Mouse (Mus musculus) kidney, embryonic 15.5 days (tissue): ENCODE measurements around the gene Slc16a10. TPM values are rescaled to one million over a fixed set of nuclear protein-coding genes. Genes with fewer than 3 reads are reported as not detected.

ENCODE experiments used
- ATAC-seq: fragments of 200-750 bp; cut with Nextera tagmentation; replicated peaks from 2 replicates; pipeline ENCODE4 v1.8.0; 2017; ENCODE audit warnings: moderate TSS enrichment; ENCODE audit not compliant: low FRiP score
- H3K27ac ChIP-seq: fragments of 300-500 bp; sonication (generic); 2 replicates; pipeline ENCODE4 v1.5.1; 2015; ENCODE audit warnings: mild to moderate bottlenecking, inconsistent platforms
- H3K27me3 ChIP-seq: fragments of 300-500 bp; sonication (generic); 2 replicates; pipeline ENCODE4 v1.6.1; 2015; ENCODE audit warnings: inconsistent platforms
- H3K36me3 ChIP-seq: fragments of 300-500 bp; sonication (generic); 2 replicates; pipeline ENCODE4 v1.6.1; 2015; ENCODE audit warnings: inconsistent platforms
- H3K4me1 ChIP-seq: fragments of 300-500 bp; sonication (generic); 2 replicates; pipeline ENCODE4 v1.6.1; 2015; ENCODE audit warnings: inconsistent platforms
- H3K4me2 ChIP-seq: fragments of 300-500 bp; sonication (generic); 2 replicates; pipeline ENCODE4 v1.6.1; 2015; ENCODE audit warnings: moderate library complexity, mild to moderate bottlenecking, inconsistent platforms
- H3K4me3 ChIP-seq: fragments of 300-500 bp; sonication (generic); replicated peaks from 2 replicates; pipeline ENCODE4 v1.5.1; 2015; ENCODE audit warnings: mild to moderate bottlenecking, inconsistent platforms
- H3K9ac ChIP-seq: fragments of 300-500 bp; sonication (generic); 2 replicates; pipeline ENCODE4 v1.6.1; 2015; ENCODE audit warnings: mild to moderate bottlenecking, inconsistent platforms
- H3K9me3 ChIP-seq: fragments of 300-500 bp; sonication (generic); replicated peaks from 2 replicates; pipeline ENCODE4 v1.6.1; 2016; ENCODE audit warnings: inconsistent platforms
- WGBS: fragments of 180-500 bp; shearing (Covaris S2); methylation state at CpG from one replicate; pipeline ENCODE4 v1.1.7; 2015; ENCODE audit warnings: mixed read lengths; 5-methylcytosine and 5-hydroxymethylcytosine counted together
- polyA plus RNA-seq: library from polyadenylated mRNA; unstranded; fragments of >200 nt; fragmentation: Nextera tagmentation; extraction: Ambion mirVana; gene quantifications from 2 replicates; pipeline ENCODE4 v1.2.1, GENCODE M21; 2015

Slc16a10 gene
- polyA plus RNA-seq, 1 experiment from 2014 or later: 12.5 TPM

DNA sequence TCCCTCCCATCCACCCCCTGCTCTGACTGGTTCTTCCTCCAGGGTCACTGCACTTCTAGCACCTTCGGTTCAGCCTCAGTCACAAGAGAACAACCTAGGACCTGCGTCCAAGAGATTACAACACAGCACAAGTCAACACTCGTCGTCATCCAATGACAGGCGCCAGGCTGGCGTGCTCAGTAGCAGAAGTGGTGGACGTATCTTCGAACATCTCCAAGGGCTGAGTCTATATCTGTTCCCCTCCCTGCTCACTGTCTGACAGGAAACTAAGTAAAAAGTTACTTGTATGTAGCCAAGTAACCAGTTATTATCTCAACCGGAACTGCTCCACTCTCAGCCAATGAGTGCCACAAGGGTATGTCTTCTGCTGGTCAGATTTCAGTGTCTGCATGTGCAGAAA is 16.9 kb downstream of the Slc16a10 start:
- Histone ChIP-seq H3K27ac (no peak overlapping the region), H3K9ac (no peak overlapping the region), H3K27me3 (no peaks in the 10 kb centered on the region), H3K4me1 (no peaks in the 10 kb centered on the region), H3K9me3 (no peaks in the 10 kb centered on the region), H3K36me3 (no peaks in the 10 kb centered on the region), H3K4me2 (no peak overlapping the region), H3K4me3 (no peak overlapping the region)
- WGBS: 93% methylated on average over 9 of the region's 9 CpGs
- ATAC-seq: peak; percentile 62; the same call in 1 of the 2 replicates

DNA sequence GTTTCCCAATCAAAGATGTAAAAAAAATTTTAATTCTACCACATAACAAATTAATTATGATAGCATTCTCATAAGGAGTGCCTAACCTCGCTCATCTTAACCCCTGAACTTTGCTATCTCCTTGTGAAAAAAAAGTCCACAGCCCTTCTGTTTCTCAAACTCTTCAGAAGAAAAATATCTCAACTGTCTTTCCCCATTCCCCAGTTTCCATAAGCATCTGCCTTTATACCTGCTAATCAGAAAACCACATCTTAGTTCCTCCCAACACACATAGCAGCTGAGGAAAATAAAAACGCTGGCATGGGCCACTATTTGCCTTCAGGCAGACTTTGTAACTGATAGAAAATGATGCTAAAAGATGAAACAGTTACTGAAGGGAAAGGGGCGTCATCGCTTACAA is 17.5 kb downstream of the Slc16a10 start:
- 84% methylated on average over 4 of the region's 4 CpGs for WGBS
- Histone ChIP-seq H3K27ac (no peak overlapping the region), H3K9me3 (no peaks in the 10 kb centered on the region), H3K9ac (no peak overlapping the region), H3K4me1 (no peaks in the 10 kb centered on the region), H3K4me3 (no peak overlapping the region), H3K27me3 (no peaks in the 10 kb centered on the region), H3K4me2 (no peak overlapping the region), H3K36me3 (no peaks in the 10 kb centered on the region)
- ATAC-seq: no peak

DNA sequence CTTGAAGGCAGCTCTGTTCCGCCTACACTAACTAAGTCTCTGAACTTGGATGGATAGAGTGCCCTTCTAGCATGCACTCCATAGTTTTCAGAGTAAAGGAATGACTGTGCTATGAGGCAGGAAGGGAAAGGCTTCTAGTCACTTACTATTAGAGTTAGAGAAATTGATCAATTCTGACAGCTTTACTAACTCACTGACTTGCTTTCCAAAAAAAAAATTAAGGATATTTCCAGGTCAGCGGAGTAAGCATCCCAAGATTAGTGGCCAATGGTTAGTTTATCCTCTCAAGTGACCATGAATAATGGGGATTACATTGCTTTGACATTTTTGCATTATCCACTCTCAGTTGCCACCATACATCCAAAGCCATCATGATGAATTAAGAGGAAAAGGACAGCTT is 18.0 kb downstream of the Slc16a10 start:
- no peak overlapping the region for H3K27ac ChIP-seq
- no peaks in the 10 kb centered on the region for H3K9me3 ChIP-seq
- no peaks in the 10 kb centered on the region for H3K4me1 ChIP-seq
- no peak overlapping the region for H3K9ac ChIP-seq
- WGBS: 87% methylated on average over 2 of the region's 2 CpGs
- H3K27me3 ChIP-seq: no peaks in the 10 kb centered on the region
- H3K4me2 ChIP-seq: no peak overlapping the region
- ATAC-seq: no peak
- H3K4me3 ChIP-seq: no peak overlapping the region
- H3K36me3 ChIP-seq: no peaks in the 10 kb centered on the region

DNA sequence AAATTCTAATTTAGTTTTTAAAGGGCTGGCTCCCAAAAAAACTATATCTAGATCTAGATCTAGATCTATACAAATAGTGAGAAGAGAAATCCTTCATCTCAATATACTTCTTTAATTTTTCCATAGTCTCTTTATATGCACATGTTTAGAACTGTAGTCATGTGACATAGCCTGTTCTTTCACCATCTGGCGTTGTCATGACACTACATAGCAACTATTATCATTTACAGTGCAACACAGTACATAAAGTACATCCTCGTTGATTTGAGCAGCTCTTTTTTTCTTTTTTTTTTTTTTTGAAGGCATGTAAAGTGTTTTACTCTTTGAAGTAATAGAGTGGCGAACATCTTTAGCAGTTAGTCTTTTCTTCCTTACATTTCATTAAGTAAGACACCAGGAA is 22.6 kb downstream of the Slc16a10 start:
- Histone ChIP-seq H3K27me3 (no peaks in the 10 kb centered on the region), H3K9me3 (no peaks in the 10 kb centered on the region), H3K27ac (no peak overlapping the region), H3K4me1 (no peaks in the 10 kb centered on the region), H3K4me2 (no peak overlapping the region), H3K36me3 (no peaks in the 10 kb centered on the region), H3K4me3 (no peak overlapping the region), H3K9ac (no peak overlapping the region)
- WGBS: 85% methylated on average over 3 of the region's 3 CpGs
- ATAC-seq: no peak

DNA sequence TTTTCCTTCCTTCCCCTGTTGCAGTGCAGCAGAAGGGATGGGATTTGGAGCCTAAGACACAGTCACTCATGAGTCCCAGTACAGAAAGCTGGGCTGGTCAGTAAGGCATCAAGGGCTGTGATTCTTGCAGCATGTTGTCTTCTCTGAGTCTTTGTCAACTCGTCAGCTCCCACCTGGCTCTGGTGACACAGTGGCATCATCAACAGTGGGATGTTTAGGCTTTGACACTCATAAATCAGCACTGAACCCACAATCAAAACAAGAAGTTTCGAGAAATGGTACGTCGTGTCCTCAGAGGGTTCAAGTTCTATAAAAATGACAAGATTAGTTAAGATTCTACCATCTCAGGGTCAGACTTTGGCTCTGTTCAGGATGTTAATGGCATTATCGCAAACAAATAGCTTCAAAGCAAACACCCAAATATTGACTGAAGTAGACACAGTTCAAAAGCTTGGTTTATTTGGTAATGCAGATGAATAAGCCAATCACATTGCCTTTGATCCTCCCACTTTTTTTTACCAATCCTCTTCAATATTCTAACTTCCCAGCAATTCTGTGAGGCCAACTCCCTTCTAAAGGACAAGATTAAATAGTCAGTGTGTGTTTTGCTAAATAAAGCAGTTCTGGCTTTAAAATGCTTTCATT is 23.2 kb downstream of the Slc16a10 start:
- Histone ChIP-seq H3K27ac (no peak overlapping the region), H3K9me3 (no peaks in the 10 kb centered on the region), H3K9ac (no peak overlapping the region), H3K36me3 (no peaks in the 10 kb centered on the region), H3K4me3 (no peak overlapping the region), H3K27me3 (no peaks in the 10 kb centered on the region), H3K4me2 (no peak overlapping the region), H3K4me1 (no peaks in the 10 kb centered on the region)
- no peak for ATAC-seq
- 74% methylated on average over 5 of the region's 5 CpGs for WGBS

DNA sequence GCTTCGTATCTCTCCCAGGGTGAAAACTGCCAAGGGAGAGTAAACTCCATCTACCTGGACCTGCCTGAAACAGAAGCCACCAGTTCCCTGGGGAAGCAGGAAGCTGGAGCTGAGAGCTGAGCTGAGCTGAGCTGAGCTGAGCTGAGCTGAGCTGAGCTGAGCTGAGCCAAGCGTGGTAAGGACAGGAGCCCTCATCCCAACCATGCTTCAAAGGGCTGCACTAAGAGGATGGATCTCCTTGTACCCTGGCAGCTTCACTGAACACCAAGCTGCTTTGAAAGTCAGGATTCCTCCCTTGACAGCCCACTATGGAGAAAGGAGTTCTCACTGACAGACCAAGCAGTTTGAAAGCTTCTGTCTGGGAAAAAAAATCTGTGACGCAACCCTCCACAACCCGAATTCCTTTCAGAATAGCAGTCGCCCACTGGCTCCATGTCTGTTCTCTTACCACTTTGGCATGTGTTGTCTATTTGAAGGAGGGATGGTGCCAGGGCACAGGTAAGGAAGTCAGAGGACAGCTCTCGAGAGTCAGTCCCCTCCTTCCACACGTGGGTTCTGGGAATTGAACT is 28.5 kb downstream of the Slc16a10 start:
- H3K36me3 ChIP-seq: no peaks in the 10 kb centered on the region
- H3K9ac ChIP-seq: no peak overlapping the region
- ATAC-seq: no peak
- 84% methylated on average over 7 of the region's 7 CpGs for WGBS
- no peaks in the 10 kb centered on the region for H3K9me3 ChIP-seq
- no peak overlapping the region for H3K4me3 ChIP-seq
- no peaks in the 10 kb centered on the region for H3K27me3 ChIP-seq
- H3K4me1 ChIP-seq: no peaks in the 10 kb centered on the region
- H3K27ac ChIP-seq: no peak overlapping the region
- H3K4me2 ChIP-seq: no peak overlapping the region

DNA sequence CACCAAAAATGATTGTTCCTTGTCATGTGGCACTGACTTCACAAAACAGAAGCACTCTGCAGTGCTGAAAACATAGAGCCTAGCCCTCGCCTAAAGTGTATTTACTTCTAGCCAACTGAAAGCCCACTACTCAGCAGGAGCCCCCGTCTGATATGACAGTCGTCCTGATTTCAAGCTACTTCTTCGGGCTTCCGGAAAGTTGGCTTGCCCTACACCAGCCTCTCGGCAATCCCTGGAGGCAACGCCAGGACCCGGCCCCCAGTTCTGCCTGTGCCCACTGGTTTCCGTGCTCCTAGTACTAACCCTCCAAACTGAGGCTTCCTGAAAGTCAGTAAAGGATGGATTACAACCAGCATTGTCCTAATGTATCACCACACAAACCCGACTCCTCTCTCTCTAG is 29.8 kb downstream of the Slc16a10 start:
- no peak overlapping the region for H3K27ac ChIP-seq
- H3K4me2 ChIP-seq: no peak overlapping the region
- no peak overlapping the region for H3K9ac ChIP-seq
- no peaks in the 10 kb centered on the region for H3K9me3 ChIP-seq
- H3K4me3 ChIP-seq: no peak overlapping the region
- no peaks in the 10 kb centered on the region for H3K27me3 ChIP-seq
- WGBS: 86% methylated on average over 10 of the region's 10 CpGs
- ATAC-seq: no peak
- no peaks in the 10 kb centered on the region for H3K36me3 ChIP-seq
- no peaks in the 10 kb centered on the region for H3K4me1 ChIP-seq

DNA sequence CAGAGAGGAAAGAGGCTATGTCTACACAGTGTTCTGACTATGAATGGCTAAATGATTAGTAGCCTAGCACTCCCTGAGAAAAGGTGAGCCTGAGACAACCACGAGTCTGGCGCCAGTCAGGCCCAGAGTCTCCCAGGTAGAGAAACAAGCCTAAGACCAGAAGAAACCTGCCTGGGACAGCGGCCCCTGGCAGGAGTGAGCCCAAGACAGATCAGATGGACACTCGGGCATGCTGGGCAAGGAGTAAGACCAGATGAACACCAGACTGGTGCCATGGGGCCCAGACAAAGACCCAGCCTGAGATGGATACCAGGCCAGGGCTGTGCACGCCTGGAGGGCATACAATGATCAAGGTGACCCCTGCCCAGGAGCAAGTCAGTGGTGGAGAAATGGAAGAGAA is 32.5 kb downstream of the Slc16a10 start:
- Histone ChIP-seq H3K36me3 (no peaks in the 10 kb centered on the region), H3K9me3 (no peaks in the 10 kb centered on the region), H3K4me2 (no peak overlapping the region), H3K27me3 (no peaks in the 10 kb centered on the region), H3K4me3 (no peak overlapping the region), H3K9ac (no peak overlapping the region), H3K27ac (no peak overlapping the region), H3K4me1 (no peaks in the 10 kb centered on the region)
- no peak for ATAC-seq
- 87% methylated on average over 5 of the region's 5 CpGs for WGBS

DNA sequence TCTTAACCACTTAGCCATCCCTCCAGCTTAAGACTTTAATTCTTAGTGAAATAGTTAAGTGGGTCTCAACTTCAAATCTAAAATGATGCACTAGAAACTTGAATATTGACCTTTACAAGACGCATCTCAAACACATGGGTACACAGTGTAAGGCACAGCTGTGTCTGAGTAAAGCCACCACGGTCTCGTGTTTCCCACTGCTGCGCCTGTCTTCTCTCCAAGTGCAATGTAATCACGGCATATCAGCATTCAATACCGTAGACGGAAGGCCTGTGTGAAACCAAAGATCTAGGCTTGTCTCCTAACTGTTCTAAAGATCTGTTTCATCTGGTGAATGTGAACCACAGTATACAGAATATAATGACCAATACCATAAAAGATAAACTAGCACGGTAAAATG is 33.1 kb downstream of the Slc16a10 start:
- no peak overlapping the region for H3K4me2 ChIP-seq
- ATAC-seq: no peak
- H3K4me3 ChIP-seq: no peak overlapping the region
- H3K4me1 ChIP-seq: no peaks in the 10 kb centered on the region
- 66% methylated on average over 8 of the region's 8 CpGs for WGBS
- H3K27me3 ChIP-seq: no peaks in the 10 kb centered on the region
- no peaks in the 10 kb centered on the region for H3K36me3 ChIP-seq
- H3K9ac ChIP-seq: no peak overlapping the region
- no peaks in the 10 kb centered on the region for H3K9me3 ChIP-seq
- H3K27ac ChIP-seq: no peak overlapping the region

DNA sequence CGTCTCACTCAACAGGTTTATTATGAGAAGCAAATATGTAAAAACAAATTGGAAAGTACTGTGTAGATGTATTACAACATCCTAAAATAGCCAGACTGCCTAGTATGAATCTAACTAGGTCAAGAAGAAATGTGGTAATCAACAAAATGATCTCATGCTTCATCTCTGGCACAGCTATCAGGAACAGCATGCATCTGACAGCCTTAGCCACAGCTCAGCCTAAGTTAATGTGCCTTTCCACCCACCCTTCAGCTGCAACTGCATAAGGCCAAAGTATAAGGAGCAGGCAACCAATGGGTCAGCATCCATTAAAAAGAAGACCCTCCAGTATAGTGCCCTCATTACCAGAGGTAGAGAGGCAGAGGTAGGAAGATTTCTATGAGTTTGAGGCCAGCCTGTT is 34.1 kb downstream of the Slc16a10 start:
- Histone ChIP-seq H3K27me3 (no peaks in the 10 kb centered on the region), H3K9ac (no peak overlapping the region), H3K27ac (no peak overlapping the region), H3K4me1 (0 out of 2 replicates have a peak, but pooled peaks cover 3% of the 10 kb centered on the region), H3K36me3 (no peaks in the 10 kb centered on the region), H3K9me3 (no peaks in the 10 kb centered on the region), H3K4me3 (no peak overlapping the region), H3K4me2 (no peak overlapping the region)
- no peak for ATAC-seq
- 79% methylated on average over 1 of the region's 1 CpGs for WGBS

DNA sequence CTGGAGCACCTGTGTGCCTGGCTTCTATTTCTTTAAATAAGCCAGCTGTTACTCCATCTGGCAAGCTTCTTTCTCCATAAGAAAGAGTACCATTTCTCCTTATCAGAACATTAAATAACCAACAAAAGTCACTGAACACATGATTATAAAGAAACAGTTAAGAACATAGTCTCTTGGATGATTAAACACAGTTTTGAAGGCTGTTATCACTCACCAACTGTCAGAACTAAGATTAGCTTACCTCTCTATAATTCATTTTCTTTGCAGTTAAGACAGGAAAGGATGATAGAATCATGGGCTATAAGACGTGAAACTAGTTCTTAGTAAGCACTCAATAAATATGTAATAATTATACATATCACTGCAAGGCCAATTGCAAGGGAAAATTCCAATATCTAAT is 36.9 kb downstream of the Slc16a10 start:
- Histone ChIP-seq H3K4me3 (no peak overlapping the region), H3K4me1 (0 out of 2 replicates have a peak, but pooled peaks cover 4% of the 10 kb centered on the region), H3K9me3 (no peaks in the 10 kb centered on the region), H3K27ac (no peak overlapping the region), H3K27me3 (no peaks in the 10 kb centered on the region), H3K4me2 (no peak overlapping the region), H3K36me3 (no peaks in the 10 kb centered on the region), H3K9ac (no peak overlapping the region)
- no peak for ATAC-seq
- WGBS: 71% methylated on average over 1 of the region's 1 CpGs

DNA sequence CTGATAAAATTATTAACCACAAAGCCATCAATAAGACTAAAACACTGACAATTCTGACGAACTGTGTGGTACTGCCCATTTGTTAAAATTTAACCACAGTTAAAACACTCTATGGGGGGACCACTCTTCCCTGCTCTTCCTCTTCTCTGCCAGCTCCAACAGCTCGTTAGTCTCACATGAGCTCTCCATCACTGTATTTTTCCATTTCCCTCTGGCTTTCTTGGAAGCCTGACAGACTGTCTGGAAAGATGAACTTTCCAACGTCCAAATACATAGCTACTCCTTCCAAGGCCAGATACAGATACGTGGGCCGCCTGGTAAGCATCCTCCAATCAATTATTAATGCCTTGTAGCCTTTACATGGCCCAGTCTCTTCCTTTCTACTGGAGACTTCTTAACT is 38.3 kb downstream of the Slc16a10 start:
- Histone ChIP-seq H3K4me1 (0 out of 2 replicates have a peak, but pooled peaks cover 4% of the 10 kb centered on the region), H3K4me3 (no peak overlapping the region), H3K36me3 (no peaks in the 10 kb centered on the region), H3K9me3 (no peaks in the 10 kb centered on the region), H3K9ac (no peak overlapping the region), H3K4me2 (no peak overlapping the region), H3K27ac (no peak overlapping the region), H3K27me3 (no peaks in the 10 kb centered on the region)
- 47% methylated on average over 5 of the region's 5 CpGs for WGBS
- no peak for ATAC-seq

DNA sequence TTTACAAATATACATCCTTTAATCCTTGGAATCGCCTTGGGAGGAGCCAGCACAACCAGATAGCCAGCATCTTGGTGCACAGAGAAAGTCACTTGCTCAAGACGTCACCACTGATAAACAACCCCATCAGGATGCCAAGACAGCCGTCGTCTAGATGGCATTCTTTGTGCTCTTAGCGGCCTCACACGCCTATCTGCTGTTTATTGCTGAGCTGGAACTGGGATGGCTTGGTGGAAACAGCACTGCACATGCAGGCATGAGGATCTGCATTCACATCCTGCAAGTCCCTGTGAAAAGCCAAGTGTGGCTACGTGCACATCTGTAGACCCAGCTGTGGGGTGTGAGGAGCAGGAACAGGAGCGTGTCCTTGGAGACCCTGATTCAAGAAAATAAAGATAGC is 39.1 kb downstream of the Slc16a10 start:
- no peaks in the 10 kb centered on the region for H3K36me3 ChIP-seq
- 53% methylated on average over 8 of the region's 8 CpGs for WGBS
- 0 out of 2 replicates have a peak, but pooled peaks cover 4% of the 10 kb centered on the region for H3K4me1 ChIP-seq
- no peak overlapping the region for H3K4me3 ChIP-seq
- no peaks in the 10 kb centered on the region for H3K9me3 ChIP-seq
- no peak for ATAC-seq
- H3K27ac ChIP-seq: no peak overlapping the region
- H3K27me3 ChIP-seq: no peaks in the 10 kb centered on the region
- H3K4me2 ChIP-seq: no peak overlapping the region
- H3K9ac ChIP-seq: no peak overlapping the region
